Mouse (Mus musculus) adrenal gland, adult 10 weeks (tissue): ENCODE measurements around the gene Lrrc32. TPM values are rescaled to one million over a fixed set of nuclear protein-coding genes. Genes with fewer than 3 reads are reported as not detected.

Experiments
- polyA plus RNA-seq: library from polyadenylated mRNA; stranded (reverse); fragments of 350-450 nt; fragmentation: Illumina TruSeq; extraction: RNeasy Lipid Tissue Mini Kit (QIAGEN cat#74804); gene quantifications from one replicate; pipeline ENCODE4 v1.2.3, GENCODE M21; 2014; ENCODE audit warnings: low read depth, low replicate concordance

Gene Lrrc32
- polyA plus RNA-seq = 1.0 TPM

DNA sequence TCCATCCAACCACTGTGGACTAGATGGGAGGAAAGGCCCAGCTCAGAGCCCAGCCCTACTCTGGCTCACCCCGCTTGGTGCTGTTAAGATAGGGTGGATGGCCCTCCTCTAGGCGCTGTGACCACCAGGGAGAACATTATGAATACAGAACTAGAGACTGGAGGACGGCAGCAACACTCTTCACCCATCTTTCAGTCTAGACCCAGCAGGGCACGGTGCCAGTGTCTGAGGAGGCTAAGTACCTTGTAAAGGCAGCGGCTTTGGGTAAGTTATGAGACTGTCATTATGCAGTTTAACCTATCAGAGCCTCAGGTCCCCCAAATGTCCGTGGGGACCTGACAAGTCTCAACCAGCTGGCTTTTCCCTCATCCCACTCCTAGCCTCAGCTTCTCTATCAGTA, at the start of gene Lrrc32:
Gene Lrrc32, plus strand, starts transcription at position 153 of the 400 bp plus-strand sequence.

DNA sequence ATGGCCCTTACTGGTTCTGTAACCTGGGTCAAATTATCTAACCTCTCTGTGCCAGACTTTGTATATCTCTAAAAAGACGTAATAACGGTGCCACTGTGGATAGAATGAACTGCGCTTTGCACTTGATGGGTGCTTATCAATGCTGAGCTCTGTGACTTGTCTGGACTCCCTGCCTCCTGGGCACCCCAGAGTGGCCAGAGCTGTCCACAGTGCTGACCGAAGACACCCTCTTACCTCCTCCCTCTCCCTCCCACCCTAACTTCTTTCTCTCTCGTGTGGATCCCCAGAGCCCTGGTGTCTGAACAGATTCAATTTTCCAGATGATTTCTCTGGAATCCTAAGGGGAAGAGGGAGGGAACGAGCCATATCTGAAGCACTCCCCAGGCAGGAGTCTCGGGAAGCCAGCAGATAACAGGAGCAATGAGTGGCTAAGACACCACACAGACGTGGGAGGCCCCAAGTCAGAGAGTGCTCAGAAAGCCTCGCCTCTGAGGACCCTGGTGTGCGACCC, 49.1 kb upstream of the Lrrc32 start, which contains the start of gene Gucy2d:
Gene Gucy2d, plus strand, starts transcription at position 461 of the 511 bp plus-strand sequence.

Other genes starting within 250 kb of the Lrrc32 start
- gene Acer3, start 168.1 kb upstream of the Lrrc32 start, polyA plus RNA-seq = 39.0 TPM
- 2.3 TPM for gene Tsku, start 128.0 kb upstream of the Lrrc32 start, polyA plus RNA-seq
- not detected for gene Gucy2d, start 48.9 kb upstream of the Lrrc32 start, polyA plus RNA-seq
- 63.8 TPM for gene Emsy, start 167.5 kb downstream of the Lrrc32 start, polyA plus RNA-seq
- gene Thap12, start 213.8 kb downstream of the Lrrc32 start, polyA plus RNA-seq = 265 TPM